Mouse (Mus musculus) heart, postnatal 25 days (tissue): ENCODE measurements at regions not wholly inside any gene's neighbourhood (a gene's known extent, or its start where the extent isn't known, plus 50 kb on each side); places are given as distances from the start of the nearest gene placed in this dataset. TPM values are rescaled to one million over a fixed set of nuclear protein-coding genes. Genes with fewer than 3 reads are reported as not detected.

Source experiments
- DNase-seq: peaks from one replicate; pipeline ENCODE4 v3.0.0; 2022; ENCODE audit warnings: low spot score
- intact Hi-C: fragments of 180-260 bp; cut with DNase I; formaldehyde crosslinking; loops from one replicate; pipeline ENCODE4 v1.15.1; 2025
- microRNA-seq: library from miRNA; unstranded; fragments of <30 nt; microRNA quantifications from one replicate; pipeline ENCODE4 v1.2.0, GENCODE M21; 2022

GRCm38 (mm10) chr1:82135761-82136331 is 97.1 kb upstream of the Gm9747 start:
- intact Hi-C loops: no loop called here
- no peak for DNase-seq

GRCm38 (mm10) chr1:82145256-82145655 is 87.7 kb upstream of the Gm9747 start:
- intact Hi-C loops: no loop called here
- DNase-seq: no peak

- intact Hi-C loops: no loop called here
These were observed 82.4 kb upstream of the Gm9747 start for GRCm38 (mm10) chr1:82150219-82151128.

GRCm38 (mm10) chr1:82155961-82156360 is 77.0 kb upstream of the Gm9747 start:
- intact Hi-C loops: no loop called here
- DNase-seq: no peak

More at GRCm38 (mm10) chr1:82150219-82151128, 82.4 kb upstream of the Gm9747 start:
- DNase-seq: peak; percentile 11

GRCm38 (mm10) chr1:82157013-82157412 is 75.9 kb upstream of the Gm9747 start:
- DNase-seq: no peak
- intact Hi-C loops: no loop called here

GRCm38 (mm10) chr1:82158466-82158865 is 74.4 kb upstream of the Gm9747 start:
- intact Hi-C loops: no loop called here
- DNase-seq: no peak

- intact Hi-C loops: no loop called here
- DNase-seq: no peak
These were observed 73.7 kb upstream of the Gm9747 start for GRCm38 (mm10) chr1:82159201-82159600.

- no peak for DNase-seq
- intact Hi-C loops: no loop called here
These were observed 70.0 kb upstream of the Gm9747 start for GRCm38 (mm10) chr1:82162926-82163325.

- intact Hi-C loops: no loop called here
- DNase-seq: no peak
These were observed 64.8 kb upstream of the Gm9747 start for GRCm38 (mm10) chr1:82168158-82168557.

- no peak for DNase-seq
- intact Hi-C loops: no loop called here
These were observed 64.0 kb upstream of the Gm9747 start for GRCm38 (mm10) chr1:82168949-82169348.

GRCm38 (mm10) chr1:82180427-82180826 is 52.5 kb upstream of the Gm9747 start:
- DNase-seq: no peak
- intact Hi-C loops: no loop called here

Small RNA genes in the stretch of these regions (microRNA-seq; reads per million reads assigned to microRNA genes)
- not detected for gene Mir6344
